Mouse (Mus musculus): ENCODE results near the gene Anxa4.
A peak's percentile ranks its signal among the peaks of the same experiment; 100 is the strongest.

The Anxa4 gene

GRCm38 (mm10) chr6:86752843-86753485, 40.4 kb downstream of the Anxa4 start:
- no peak for DNase-seq (ENCODE audit: low read depth, low spot score)

GRCm38 (mm10) chr6:86750961-86751360, 42.4 kb downstream of the Anxa4 start:
- DNase-seq (ENCODE audit: low read depth, low spot score) = no peak

- DNase-seq (ENCODE audit: low read depth, low spot score) = no peak
Observed at GRCm38 (mm10) chr6:86749817-86750216, 43.6 kb downstream of the Anxa4 start.

GRCm38 (mm10) chr6:86747171-86747570, 46.2 kb downstream of the Anxa4 start:
- DNase-seq (ENCODE audit: low read depth, low spot score) = peak; percentile 78

GRCm38 (mm10) chr6:86740652-86741051, 52.7 kb downstream of the Anxa4 start:
- no peak for DNase-seq (ENCODE audit: low read depth, low spot score)

GRCm38 (mm10) chr6:86736830-86737229, 56.6 kb downstream of the Anxa4 start:
- no peak for DNase-seq (ENCODE audit: low read depth, low spot score)

- DNase-seq (ENCODE audit: low read depth, low spot score) = no peak
Observed at GRCm38 (mm10) chr6:86736313-86736712, 57.1 kb downstream of the Anxa4 start.

GRCm38 (mm10) chr6:86733183-86733876, 60.1 kb downstream of the Anxa4 start, which contains the start of gene Gmcl1:
Gene Gmcl1 (minus strand): TSS chr6:86733383.
- peak; percentile 96 for DNase-seq (ENCODE audit: low read depth, low spot score)

- DNase-seq (ENCODE audit: low read depth, low spot score) = peak; percentile 57
Observed at GRCm38 (mm10) chr6:86732276-86733173, 60.9 kb downstream of the Anxa4 start.

GRCm38 (mm10) chr6:86728711-86729110, 64.7 kb downstream of the Anxa4 start:
- no peak for DNase-seq (ENCODE audit: low read depth, low spot score)

- no peak for DNase-seq (ENCODE audit: low read depth, low spot score)
Observed at GRCm38 (mm10) chr6:86721977-86722376, 71.4 kb downstream of the Anxa4 start.

- DNase-seq (ENCODE audit: low read depth, low spot score) = no peak
Observed at GRCm38 (mm10) chr6:86708072-86708774, 85.2 kb downstream of the Anxa4 start.

- no peak for DNase-seq (ENCODE audit: low read depth, low spot score)
Observed at GRCm38 (mm10) chr6:86702577-86702976, 90.8 kb downstream of the Anxa4 start.

GRCm38 (mm10) chr6:86697903-86698302, 95.5 kb downstream of the Anxa4 start:
- DNase-seq (ENCODE audit: low read depth, low spot score) = no peak

- no peak for DNase-seq (ENCODE audit: low read depth, low spot score)
Observed at GRCm38 (mm10) chr6:86696213-86696612, 97.2 kb downstream of the Anxa4 start.

- DNase-seq (ENCODE audit: low read depth, low spot score) = peak; percentile 82
Observed at GRCm38 (mm10) chr6:86694465-86694864, 98.9 kb downstream of the Anxa4 start.

- DNase-seq (ENCODE audit: low read depth, low spot score) = no peak
Observed at GRCm38 (mm10) chr6:86689671-86690070, 103.7 kb downstream of the Anxa4 start.

- peak; percentile 90 for DNase-seq (ENCODE audit: low read depth, low spot score)
Observed at GRCm38 (mm10) chr6:86686971-86687370, 106.4 kb downstream of the Anxa4 start.

All from 3T3-L1 (cell line).